Mouse (Mus musculus) gonadal fat pad, adult 2 months (tissue): ENCODE measurements around the gene Zhx3. TPM values are rescaled to one million over a fixed set of nuclear protein-coding genes. Genes with fewer than 3 reads are reported as not detected.
A peak's percentile ranks its signal among the peaks of the same experiment; 100 is the strongest.

ENCODE experiments used
- DNase-seq: peaks from one replicate; pipeline ENCODE4 v3.0.0-alpha.2; 2012; ENCODE audit warnings: low read depth
- polyA plus RNA-seq: library from polyadenylated mRNA; depleted of rRNA; stranded (reverse); fragments of >200 nt; gene quantifications from 2 replicates; pipeline ENCODE4 v1.2.3, GENCODE M21; 2012; rRNA removed

Zhx3 gene
- 12.7 and 13.2 TPM in 2 replicates for polyA plus RNA-seq

DNA sequence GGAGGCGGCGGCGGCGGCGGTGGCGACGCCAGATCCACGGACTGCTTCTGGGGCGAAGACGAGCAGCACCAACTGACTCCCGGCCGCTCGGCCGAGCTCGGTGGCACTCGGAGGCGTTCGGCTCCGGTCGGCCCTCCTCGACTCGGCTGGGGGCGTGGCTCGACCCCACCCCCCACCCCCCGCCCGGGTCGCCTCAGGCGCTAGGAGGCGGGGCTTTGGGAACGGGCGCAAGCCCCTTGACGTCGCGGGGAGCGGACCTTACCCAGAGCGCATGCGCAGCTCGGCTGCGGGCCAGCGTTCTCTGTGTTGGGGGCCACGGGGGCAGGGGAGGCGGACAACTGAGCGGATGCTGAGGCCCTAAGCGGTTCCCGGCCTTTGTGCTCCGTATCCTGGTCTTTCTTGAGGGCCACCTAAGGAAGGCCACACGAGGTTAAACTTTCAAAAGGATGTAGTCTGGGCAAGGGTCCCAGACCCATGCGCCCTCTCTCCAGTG lies at the start of gene Zhx3:
Zhx3 (minus strand) TSS at position 109 of the 493 bp plus-strand sequence.
- DNase-seq: no peak

DNA sequence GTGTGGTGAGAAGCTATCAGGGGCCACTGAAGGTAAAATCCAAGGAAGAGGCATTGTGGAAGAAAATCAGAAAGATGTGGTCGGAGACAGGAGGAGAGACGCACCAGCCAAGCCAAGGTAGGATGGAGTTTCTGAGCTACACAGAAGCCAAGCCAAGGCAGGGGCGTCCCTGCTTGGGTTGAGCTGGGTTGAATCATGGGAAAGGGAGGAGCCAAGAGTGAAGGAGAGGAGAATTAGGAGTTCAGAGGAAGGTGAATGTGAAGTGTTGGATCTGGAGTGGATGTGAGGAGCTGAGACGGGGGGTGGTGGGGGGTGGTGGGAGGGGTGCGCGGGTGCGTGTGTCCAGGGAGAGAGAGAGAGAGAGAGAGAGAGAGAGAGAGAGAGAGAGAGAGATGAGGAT lies 48.5 kb upstream of the Zhx3 start:
- DNase-seq: no peak

GRCm38 (mm10) chr2:160918930-160919215 lies 46.1 kb upstream of the Zhx3 start:
- DNase-seq: no peak

DNA sequence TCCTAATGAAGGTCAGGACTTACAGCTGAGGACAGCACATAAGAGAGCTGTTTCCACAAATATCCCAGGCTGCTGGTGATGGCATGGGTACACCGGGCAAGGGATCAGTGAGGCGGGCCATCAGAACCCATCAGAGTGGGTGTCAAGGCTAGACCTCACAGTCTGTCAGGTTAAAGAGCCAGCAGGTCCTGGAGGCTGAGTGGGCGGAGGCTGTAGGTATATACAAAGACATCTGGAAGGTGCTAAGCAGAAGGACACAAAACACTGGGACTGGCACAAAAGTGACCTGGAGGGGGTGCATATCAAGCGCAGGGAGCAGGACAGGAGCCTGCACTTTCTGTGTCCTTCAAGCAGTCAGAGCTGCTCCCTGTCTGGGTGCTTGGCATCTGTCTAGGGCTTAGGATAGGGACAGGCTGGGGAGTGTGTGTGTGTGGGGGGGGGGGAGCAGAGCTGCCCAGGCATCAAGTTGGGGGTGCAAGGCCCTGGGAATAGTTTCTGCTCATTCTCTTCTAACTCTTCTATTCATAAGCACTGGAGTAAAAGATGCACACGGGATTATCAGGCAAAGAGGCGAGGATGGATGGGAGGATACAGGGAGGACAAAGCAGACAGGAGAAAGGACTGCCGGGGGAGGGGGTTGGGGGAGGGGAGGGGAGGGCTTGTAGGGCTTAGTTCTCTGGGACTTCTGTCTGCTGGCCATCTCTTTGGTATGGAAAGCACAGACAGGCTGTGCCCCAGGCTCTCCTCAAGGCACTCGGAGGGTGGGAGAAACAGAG lies 45.5 kb upstream of the Zhx3 start:
- no peak for DNase-seq

DNA sequence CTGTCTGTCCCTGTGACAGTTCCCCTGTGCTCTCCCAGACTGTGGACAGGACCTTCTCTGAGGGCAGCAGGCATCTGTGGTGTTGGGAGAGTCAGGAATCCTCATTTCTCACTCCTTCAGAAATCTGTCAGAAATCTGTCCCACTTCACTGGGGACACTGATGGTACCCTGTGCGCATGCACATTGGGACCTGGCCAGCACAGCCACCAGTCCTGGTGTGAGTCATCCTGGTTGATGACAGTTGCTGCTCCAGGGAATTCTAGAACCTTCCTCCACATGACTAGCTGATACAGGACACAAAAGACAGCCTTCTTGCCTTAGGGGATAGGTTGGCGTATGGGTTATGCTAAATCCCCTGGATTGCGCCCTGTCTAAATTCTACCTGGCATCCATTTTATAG lies 44.5 kb upstream of the Zhx3 start:
- peak; percentile 17 for DNase-seq

DNA sequence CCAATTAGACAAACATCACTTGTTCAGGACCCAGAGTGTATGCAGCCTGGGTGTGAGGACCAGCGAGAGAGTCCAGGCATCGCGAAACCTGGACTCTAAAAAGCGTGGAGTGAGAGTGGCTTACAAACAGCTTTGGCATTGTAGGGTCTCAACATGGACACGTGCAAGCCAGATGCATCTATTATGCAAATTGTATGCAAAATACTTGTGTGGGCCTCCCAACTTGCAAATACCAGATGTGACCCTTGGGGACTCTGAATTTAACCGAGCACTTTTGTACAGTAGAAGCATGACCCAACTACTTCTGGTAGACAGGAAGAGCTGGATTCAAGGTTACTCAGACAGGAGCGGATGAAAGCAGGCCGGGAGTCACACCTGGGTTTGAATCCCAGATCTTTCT lies 43.9 kb upstream of the Zhx3 start:
- no peak for DNase-seq

- no peak for DNase-seq
Observed at GRCm38 (mm10) chr2:160915821-160916610, 43.2 kb upstream of the Zhx3 start.

GRCm38 (mm10) chr2:160914656-160915055 lies 41.9 kb upstream of the Zhx3 start:
- DNase-seq: no peak

DNA sequence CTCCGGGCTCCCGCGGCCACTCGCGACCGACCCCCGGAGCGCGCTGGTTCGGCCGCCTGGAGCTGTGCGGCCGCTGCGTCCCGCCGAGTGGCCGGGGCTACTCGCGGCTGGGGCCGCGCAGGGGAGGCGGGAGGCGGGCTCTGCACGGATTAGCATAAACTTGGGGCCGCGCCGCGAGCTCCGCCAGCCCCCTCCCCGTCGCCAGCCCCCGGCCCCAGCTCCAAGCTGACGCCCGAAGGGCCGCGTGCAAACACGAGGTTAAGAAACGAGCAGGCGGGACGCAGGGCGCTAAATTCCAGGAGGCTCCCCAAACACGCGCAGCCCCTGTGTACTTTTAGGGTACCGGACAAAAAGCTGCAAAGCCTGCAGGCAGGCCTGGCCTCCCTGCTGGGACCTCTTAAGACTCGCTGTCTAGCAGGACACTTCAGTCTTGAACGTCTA lies 39.5 kb upstream of the Zhx3 start, which contains the start of gene Emilin3:
Emilin3 (minus strand) TSS at position 98 of the 441 bp plus-strand sequence.
- no peak for DNase-seq

- DNase-seq: no peak
Observed at GRCm38 (mm10) chr2:160911558-160912201, 38.9 kb upstream of the Zhx3 start.

DNA sequence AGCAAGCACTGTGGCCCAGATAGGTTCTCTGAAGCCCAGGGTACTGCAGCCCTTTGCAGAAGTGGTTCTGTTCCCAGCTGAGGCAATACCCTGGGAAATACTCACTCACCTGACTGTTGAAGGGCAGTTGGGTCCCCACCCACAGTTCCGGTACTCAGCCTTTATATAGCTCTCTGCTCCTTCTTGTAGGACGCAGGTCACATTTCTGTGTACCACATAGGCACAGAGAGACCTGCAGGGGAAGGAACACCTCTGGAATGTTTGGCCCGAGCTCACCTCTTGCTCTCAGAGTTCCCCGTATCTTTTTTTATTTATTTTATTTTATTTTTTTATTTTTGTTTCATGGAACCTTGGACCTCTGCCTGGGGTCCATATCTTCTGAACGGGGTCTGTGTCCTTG lies 37.8 kb upstream of the Zhx3 start:
- DNase-seq: no peak

- DNase-seq: no peak
Observed at GRCm38 (mm10) chr2:160908607-160909006, 35.8 kb upstream of the Zhx3 start.

DNA sequence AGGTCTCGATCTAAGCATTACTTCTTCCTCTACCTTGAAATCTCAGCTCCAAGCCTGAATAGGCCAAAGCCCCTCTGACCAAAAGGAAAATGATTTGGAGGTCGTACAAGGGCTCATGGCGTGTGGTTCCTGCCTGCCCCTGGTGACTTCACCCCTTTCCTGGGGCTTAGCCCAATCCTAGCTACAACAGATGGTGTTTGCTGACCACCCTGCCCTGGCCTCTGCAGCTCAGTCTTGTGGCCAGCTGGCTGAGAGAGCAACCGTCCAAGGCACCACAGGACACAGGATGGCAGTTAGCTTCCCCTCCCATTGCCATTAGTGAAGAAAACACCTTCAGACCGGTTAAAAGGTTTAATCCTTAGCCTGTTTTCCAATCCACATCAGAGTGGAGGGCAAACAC lies 33.3 kb upstream of the Zhx3 start:
- no peak for DNase-seq

GRCm38 (mm10) chr2:160905301-160905700 lies 32.5 kb upstream of the Zhx3 start:
- no peak for DNase-seq

GRCm38 (mm10) chr2:160901656-160902412 lies 29.0 kb upstream of the Zhx3 start:
- DNase-seq: no peak

DNA sequence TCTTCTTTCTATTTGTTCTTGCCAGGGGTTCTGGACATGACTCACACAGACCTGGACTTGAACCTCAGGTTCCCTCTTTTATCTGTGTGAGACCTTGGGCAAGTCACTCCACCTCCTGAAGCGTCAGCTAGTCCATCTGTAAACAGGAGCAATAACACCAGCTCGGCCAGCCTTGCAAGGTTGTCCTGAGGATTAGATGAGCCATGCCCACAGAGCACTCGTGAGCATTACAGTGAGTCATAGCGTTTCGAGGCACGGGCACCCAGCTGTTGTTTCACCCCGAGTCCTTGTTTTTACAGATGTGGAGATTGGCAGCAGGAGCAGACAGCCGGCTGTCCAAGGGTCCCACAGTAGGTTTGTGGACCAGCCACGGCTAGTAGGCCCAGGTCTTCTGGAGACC lies 18.9 kb upstream of the Zhx3 start:
- peak; percentile 68 for DNase-seq

DNA sequence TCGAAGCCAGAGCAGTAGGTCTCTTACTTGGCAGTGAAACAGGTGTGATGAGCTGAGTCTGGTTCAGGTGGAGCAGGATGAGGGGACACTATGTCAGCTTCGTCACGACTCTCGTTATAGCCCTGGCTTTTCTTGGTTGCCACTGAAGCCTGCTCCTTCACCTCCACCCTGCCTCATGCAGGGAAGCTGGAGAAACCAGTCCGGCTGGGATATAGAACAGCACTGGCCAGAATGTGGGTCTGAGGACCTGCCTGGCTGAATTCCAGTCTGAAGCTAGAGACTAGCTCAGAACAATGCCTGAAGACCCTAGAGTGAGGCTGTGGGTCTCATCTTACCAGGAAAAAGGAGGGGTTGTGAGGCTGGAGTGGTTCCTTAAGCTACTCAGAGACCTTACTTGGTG lies 18.2 kb upstream of the Zhx3 start:
- no peak for DNase-seq

GRCm38 (mm10) chr2:160887859-160888258 lies 15.1 kb upstream of the Zhx3 start:
- no peak for DNase-seq

GRCm38 (mm10) chr2:160887284-160887683 lies 14.5 kb upstream of the Zhx3 start:
- no peak for DNase-seq

DNA sequence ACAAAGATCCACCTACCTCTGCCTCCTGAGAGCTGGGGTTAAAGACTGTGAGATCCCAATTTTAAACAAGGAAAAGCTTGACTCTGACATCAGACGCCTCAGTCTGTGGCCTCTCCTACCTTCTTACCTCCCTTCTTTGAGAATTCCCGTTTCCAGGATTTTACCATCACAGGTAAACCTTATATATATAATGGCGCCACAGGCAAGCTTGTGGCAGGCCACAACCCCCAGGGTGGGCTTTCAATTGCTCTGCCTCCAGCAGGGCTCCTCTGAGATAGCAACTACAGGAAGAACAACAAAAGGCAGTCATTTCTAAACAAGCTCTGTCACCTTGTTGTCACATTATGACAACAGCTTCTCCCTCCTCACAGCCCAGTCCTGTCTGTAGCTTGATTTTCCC lies 13.4 kb upstream of the Zhx3 start:
- DNase-seq: no peak

DNA sequence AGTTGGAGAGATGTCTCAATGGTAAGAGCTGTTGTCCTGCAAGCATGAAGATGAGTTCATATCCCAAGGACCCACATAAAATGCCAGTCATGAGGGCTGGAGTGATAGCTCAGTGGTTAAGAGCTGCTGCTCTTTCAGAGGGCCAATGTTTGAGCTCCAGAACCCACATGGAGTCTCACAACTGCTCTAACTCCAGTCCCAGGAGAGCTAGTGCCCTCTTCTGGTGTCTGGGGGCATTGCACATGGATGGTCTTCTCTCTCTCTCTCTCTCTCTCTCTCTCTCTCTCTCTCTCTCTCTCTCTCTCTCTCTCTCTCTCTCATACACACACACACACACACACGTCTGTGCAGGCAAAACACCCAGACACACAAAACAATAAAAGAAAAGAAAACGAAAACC lies 12.0 kb upstream of the Zhx3 start:
- no peak for DNase-seq

DNA sequence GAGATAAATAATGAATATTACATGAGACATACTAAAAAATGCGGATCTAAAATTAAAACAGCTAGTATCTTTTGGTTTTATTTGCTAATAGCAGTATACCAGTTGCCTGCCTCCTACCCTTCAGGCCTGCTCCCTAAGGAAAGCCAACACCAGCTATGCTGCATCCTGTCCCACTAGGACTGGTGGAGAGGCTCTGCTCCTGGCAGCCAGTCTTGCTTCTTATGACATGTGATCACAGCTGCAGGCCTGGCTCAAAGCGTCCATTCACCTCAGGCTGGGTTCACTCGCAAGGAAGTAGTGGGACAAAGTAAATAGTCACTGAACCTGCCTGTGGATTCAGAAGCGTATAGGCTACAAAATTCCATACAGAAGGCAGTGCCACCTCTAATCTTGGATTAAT lies 11.1 kb upstream of the Zhx3 start:
- no peak for DNase-seq
